Mouse (Mus musculus): ENCODE results near the gene Tnfsf14. TPM values are rescaled to one million over a fixed set of nuclear protein-coding genes. Genes with fewer than 3 reads are reported as not detected.

Tnfsf14 gene
- polyA plus RNA-seq, 1 experiment from 2014 or later = 0.13 TPM

GRCm38 (mm10) chr17:57182871-57183270, 11.1 kb downstream of the Tnfsf14 start:
- DNase-seq (ENCODE audit: low spot score) = no peak
- Histone ChIP-seq H3K36me3 (replicated peaks; ENCODE audit: control insufficient read depth, insufficient read depth) (no peaks in the 10 kb centered on the region), H3K9me3 (ENCODE audit: control insufficient read depth, low read length) (no peaks in the 10 kb centered on the region), H3K27ac (no peak overlapping the region), H3K9ac (no peak overlapping the region), H3K4me2 (replicated peaks) (no peak overlapping the region), H3K4me3 (replicated peaks; ENCODE audit: low read length) (no peak overlapping the region), H3K4me1 (replicated peaks; ENCODE audit: control insufficient read depth, insufficient read depth, low read length) (no peaks in the 10 kb centered on the region), H3K27me3 (ENCODE audit: control insufficient read depth, insufficient read depth, low read length) (no peaks in the 10 kb centered on the region)
- ATAC-seq (ENCODE audit: low FRiP score) = no peak
- WGBS = 74% methylated on average over 3 of the region's 3 CpGs

GRCm38 (mm10) chr17:57180363-57180762, 13.6 kb downstream of the Tnfsf14 start:
- no peak overlapping the region for H3K27ac ChIP-seq
- no peak overlapping the region for H3K9ac ChIP-seq
- no peaks in the 10 kb centered on the region for H3K4me1 ChIP-seq (replicated peaks; ENCODE audit: control insufficient read depth, insufficient read depth, low read length)
- no peaks in the 10 kb centered on the region for H3K9me3 ChIP-seq (ENCODE audit: control insufficient read depth, low read length)
- H3K4me3 ChIP-seq (replicated peaks; ENCODE audit: low read length) = no peak overlapping the region
- no peaks in the 10 kb centered on the region for H3K27me3 ChIP-seq (ENCODE audit: control insufficient read depth, insufficient read depth, low read length)
- ATAC-seq (ENCODE audit: low FRiP score) (no peak), DNase-seq (ENCODE audit: low spot score) (no peak)
- H3K4me2 ChIP-seq (replicated peaks) = no peak overlapping the region
- 37% methylated on average over 8 of the region's 8 CpGs for WGBS
- H3K36me3 ChIP-seq (replicated peaks; ENCODE audit: control insufficient read depth, insufficient read depth) = no peaks in the 10 kb centered on the region

- no peaks in the 10 kb centered on the region for H3K27me3 ChIP-seq (ENCODE audit: control insufficient read depth, insufficient read depth, low read length)
- DNase-seq (ENCODE audit: low spot score) = no peak
- ATAC-seq (ENCODE audit: low FRiP score) = no peak
- WGBS = 71% methylated on average over 4 of the region's 4 CpGs
- no peak overlapping the region for H3K27ac ChIP-seq
- H3K36me3 ChIP-seq (replicated peaks; ENCODE audit: control insufficient read depth, insufficient read depth) = no peaks in the 10 kb centered on the region
- no peaks in the 10 kb centered on the region for H3K9me3 ChIP-seq (ENCODE audit: control insufficient read depth, low read length)
- H3K9ac ChIP-seq = no peak overlapping the region
- H3K4me2 ChIP-seq (replicated peaks) = no peak overlapping the region
- no peaks in the 10 kb centered on the region for H3K4me1 ChIP-seq (replicated peaks; ENCODE audit: control insufficient read depth, insufficient read depth, low read length)
- H3K4me3 ChIP-seq (replicated peaks; ENCODE audit: low read length) = no peak overlapping the region
Observed at GRCm38 (mm10) chr17:57173351-57173750, 20.6 kb downstream of the Tnfsf14 start.

GRCm38 (mm10) chr17:57172378-57172777, 21.6 kb downstream of the Tnfsf14 start:
- Histone ChIP-seq H3K27ac (no peak overlapping the region), H3K9me3 (ENCODE audit: control insufficient read depth, low read length) (no peaks in the 10 kb centered on the region), H3K4me2 (replicated peaks) (no peak overlapping the region), H3K4me1 (replicated peaks; ENCODE audit: control insufficient read depth, insufficient read depth, low read length) (no peaks in the 10 kb centered on the region), H3K36me3 (replicated peaks; ENCODE audit: control insufficient read depth, insufficient read depth) (no peaks in the 10 kb centered on the region), H3K27me3 (ENCODE audit: control insufficient read depth, insufficient read depth, low read length) (no peaks in the 10 kb centered on the region), H3K4me3 (replicated peaks; ENCODE audit: low read length) (no peak overlapping the region), H3K9ac (no peak overlapping the region)
- DNase-seq (ENCODE audit: low spot score) = no peak
- WGBS = 85% methylated on average over 5 of the region's 5 CpGs
- ATAC-seq (ENCODE audit: low FRiP score) = no peak

- Histone ChIP-seq H3K27ac (no peak overlapping the region), H3K4me1 (replicated peaks; ENCODE audit: control insufficient read depth, insufficient read depth, low read length) (no peaks in the 10 kb centered on the region), H3K4me2 (replicated peaks) (no peak overlapping the region), H3K27me3 (ENCODE audit: control insufficient read depth, insufficient read depth, low read length) (no peaks in the 10 kb centered on the region), H3K36me3 (replicated peaks; ENCODE audit: control insufficient read depth, insufficient read depth) (no peaks in the 10 kb centered on the region), H3K9me3 (ENCODE audit: control insufficient read depth, low read length) (no peaks in the 10 kb centered on the region), H3K9ac (no peak overlapping the region), H3K4me3 (replicated peaks; ENCODE audit: low read length) (no peak overlapping the region)
- no peak for ATAC-seq (ENCODE audit: low FRiP score)
- no peak for DNase-seq (ENCODE audit: low spot score)
- 54% methylated on average over 5 of the region's 5 CpGs for WGBS
Observed at GRCm38 (mm10) chr17:57170616-57171260, 23.2 kb downstream of the Tnfsf14 start.

GRCm38 (mm10) chr17:57166800-57167791, 26.9 kb downstream of the Tnfsf14 start:
- Histone ChIP-seq H3K27me3 (ENCODE audit: control insufficient read depth, insufficient read depth, low read length) (no peaks in the 10 kb centered on the region), H3K36me3 (replicated peaks; ENCODE audit: control insufficient read depth, insufficient read depth) (no peaks in the 10 kb centered on the region), H3K4me1 (replicated peaks; ENCODE audit: control insufficient read depth, insufficient read depth, low read length) (no peaks in the 10 kb centered on the region), H3K9ac (no peak overlapping the region), H3K27ac (no peak overlapping the region), H3K4me3 (replicated peaks; ENCODE audit: low read length) (no peak overlapping the region), H3K9me3 (ENCODE audit: control insufficient read depth, low read length) (no peaks in the 10 kb centered on the region), H3K4me2 (replicated peaks) (no peak overlapping the region)
- DNase-seq (ENCODE audit: low spot score) = peak; percentile 90
- WGBS = 12% methylated on average over 10 of the region's 11 CpGs
- peak; percentile 86; the same call in 1 of the 2 replicates for ATAC-seq (ENCODE audit: low FRiP score)

- Histone ChIP-seq H3K4me1 (replicated peaks; ENCODE audit: control insufficient read depth, insufficient read depth, low read length) (no peaks in the 10 kb centered on the region), H3K36me3 (replicated peaks; ENCODE audit: control insufficient read depth, insufficient read depth) (no peaks in the 10 kb centered on the region), H3K4me2 (replicated peaks) (no peak overlapping the region), H3K4me3 (replicated peaks; ENCODE audit: low read length) (no peak overlapping the region), H3K27ac (no peak overlapping the region), H3K27me3 (ENCODE audit: control insufficient read depth, insufficient read depth, low read length) (peaks cover 16% of the 10 kb centered on the region; the same call in 1 of the 2 replicates), H3K9me3 (ENCODE audit: control insufficient read depth, low read length) (no peaks in the 10 kb centered on the region), H3K9ac (no peak overlapping the region)
- DNase-seq (ENCODE audit: low spot score) = no peak
- 86% methylated on average over 4 of the region's 4 CpGs for WGBS
- ATAC-seq (ENCODE audit: low FRiP score) = no peak
Observed at GRCm38 (mm10) chr17:57153787-57154186, 40.2 kb downstream of the Tnfsf14 start.

GRCm38 (mm10) chr17:57153006-57153405, 41.0 kb downstream of the Tnfsf14 start:
- ATAC-seq (ENCODE audit: low FRiP score) = no peak
- WGBS = 68% methylated on average over 6 of the region's 6 CpGs
- H3K9me3 ChIP-seq (ENCODE audit: control insufficient read depth, low read length) = no peaks in the 10 kb centered on the region

GRCm38 (mm10) chr17:57148994-57149803, 44.8 kb downstream of the Tnfsf14 start, which contains the start of gene Cd70:
Gene Cd70 (minus strand): TSS chr17:57149777.
- ATAC-seq (ENCODE audit: low FRiP score) (peak; percentile 48), DNase-seq (ENCODE audit: low spot score) (no peak)
- peak within 1 kb of the TSS; percentile 31 for H3K4me3 ChIP-seq (replicated peaks; ENCODE audit: low read length)
- H3K27me3 ChIP-seq (ENCODE audit: control insufficient read depth, insufficient read depth, low read length) = peaks cover 30% of the 10 kb centered on the region
- no peaks in the 10 kb centered on the region for H3K9me3 ChIP-seq (ENCODE audit: control insufficient read depth, low read length)
- H3K9ac ChIP-seq = peak within 1 kb of the TSS; percentile 48
- no peaks in the 10 kb centered on the region for H3K36me3 ChIP-seq (replicated peaks; ENCODE audit: control insufficient read depth, insufficient read depth)
- no peak within 1 kb of the TSS for H3K27ac ChIP-seq
- WGBS = 3% methylated on average over 38 of the region's 39 CpGs
- no peaks in the 10 kb centered on the region for H3K4me1 ChIP-seq (replicated peaks; ENCODE audit: control insufficient read depth, insufficient read depth, low read length)
- H3K4me2 ChIP-seq (replicated peaks) = peak within 1 kb of the TSS; percentile 50

More at GRCm38 (mm10) chr17:57153006-57153405, 41.0 kb downstream of the Tnfsf14 start:
- no peak overlapping the region for H3K4me2 ChIP-seq (replicated peaks)
- no peak overlapping the region for H3K4me3 ChIP-seq (replicated peaks; ENCODE audit: low read length)
- H3K9ac ChIP-seq = no peak overlapping the region
- no peaks in the 10 kb centered on the region for H3K36me3 ChIP-seq (replicated peaks; ENCODE audit: control insufficient read depth, insufficient read depth)
- H3K4me1 ChIP-seq (replicated peaks; ENCODE audit: control insufficient read depth, insufficient read depth, low read length) = no peaks in the 10 kb centered on the region
- H3K27me3 ChIP-seq (ENCODE audit: control insufficient read depth, insufficient read depth, low read length) = peaks cover 23% of the 10 kb centered on the region
- no peak overlapping the region for H3K27ac ChIP-seq
- DNase-seq (ENCODE audit: low spot score) = no peak
